Mouse (Mus musculus) brain, embryonic 14.5 days (tissue): ENCODE measurements at regions not wholly inside any gene's neighbourhood (a gene's known extent, or its start where the extent isn't known, plus 50 kb on each side); places are given as distances from the start of the nearest gene placed in this dataset.

Experiments used
- CTCF ChIP-seq: fragments of 200-500 bp; IDR thresholded peaks from 2 replicates; pipeline ENCODE4 v1.5.1; 2012; ENCODE audit warnings: inconsistent platforms, mild to moderate bottlenecking, moderate library complexity, borderline replicate concordance; ENCODE audit not compliant: insufficient read depth, insufficient read length; ENCODE audit errors: extremely low read depth
- POLR2A ChIP-seq: fragments of 200-500 bp; IDR thresholded peaks from 2 replicates; pipeline ENCODE4 v1.6.1; 2012; ENCODE audit warnings: mild to moderate bottlenecking, inconsistent platforms, borderline replicate concordance; ENCODE audit not compliant: poor library complexity, insufficient read depth, insufficient read length, severe bottlenecking; ENCODE audit errors: extremely low read depth

DNA sequence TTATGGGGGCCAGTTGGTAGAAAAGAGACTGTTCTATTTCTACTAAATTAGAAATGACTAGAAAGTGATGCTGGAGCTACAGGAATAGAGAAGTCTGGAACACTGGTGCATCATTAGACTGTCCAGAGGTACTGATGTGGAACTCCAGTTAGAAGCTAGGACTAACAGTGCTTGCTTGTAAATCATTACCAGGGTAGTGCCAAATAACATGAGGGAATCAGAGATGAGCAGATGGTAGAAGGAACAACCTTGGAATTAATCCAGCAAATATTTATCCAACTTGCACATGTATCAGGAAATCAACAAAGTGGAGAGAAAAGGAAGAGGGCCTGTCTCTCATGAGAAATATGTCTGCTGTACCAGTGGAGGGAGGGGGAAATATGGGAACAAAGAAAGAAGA, 573.6 kb upstream of the Ddx18 start:
- no peak for TF ChIP-seq CTCF
- TF ChIP-seq POLR2A, result no peak
